Mouse (Mus musculus) kidney, embryonic 14.5 days (tissue): Measurements from ENCODE around the gene Fancg. TPM values are rescaled to one million over a fixed set of nuclear protein-coding genes. Genes with fewer than 3 reads are reported as not detected.

ENCODE experiments used
- ATAC-seq: fragments of 200-750 bp; cut with Nextera tagmentation; 2 replicates; pipeline ENCODE4 v1.8.0; 2017; ENCODE audit warnings: moderate number of reproducible peaks, mild to moderate bottlenecking, moderate TSS enrichment, moderate library complexity; ENCODE audit not compliant: low FRiP score, low TSS enrichment
- H3K27ac ChIP-seq: fragments of 300-500 bp; sonication (generic); 2 replicates; pipeline ENCODE4 v1.5.1; 2014; ENCODE audit warnings: low read depth, mild to moderate bottlenecking, low read length, moderate library complexity, mixed read lengths
- H3K27me3 ChIP-seq: fragments of 300-500 bp; sonication (generic); 2 replicates; pipeline ENCODE4 v1.6.1; 2014; ENCODE audit warnings: mild to moderate bottlenecking, low read length; ENCODE audit not compliant: control insufficient read depth, insufficient read depth
- H3K36me3 ChIP-seq: fragments of 300-500 bp; sonication (generic); 2 replicates; pipeline ENCODE4 v1.6.1; 2014; ENCODE audit warnings: low read length, mixed read lengths; ENCODE audit not compliant: control insufficient read depth, insufficient read depth
- H3K4me1 ChIP-seq: fragments of 300-500 bp; sonication (generic); 2 replicates; pipeline ENCODE4 v1.6.1; 2014; ENCODE audit warnings: low read length, mixed read lengths; ENCODE audit not compliant: control insufficient read depth, insufficient read depth
- H3K4me2 ChIP-seq: fragments of 300-500 bp; sonication (generic); replicated peaks from 2 replicates; pipeline ENCODE4 v1.6.1; 2014; ENCODE audit warnings: low read depth, mild to moderate bottlenecking, low read length
- H3K4me3 ChIP-seq: fragments of 300-500 bp; sonication (generic); 2 replicates; pipeline ENCODE4 v1.5.1; 2014; ENCODE audit warnings: mild to moderate bottlenecking, low read length
- H3K9ac ChIP-seq: fragments of 300-500 bp; sonication (generic); 2 replicates; pipeline ENCODE4 v1.6.1; 2014; ENCODE audit warnings: low read depth, mild to moderate bottlenecking, low read length, moderate library complexity
- H3K9me3 ChIP-seq: fragments of 300-500 bp; sonication (generic); 2 replicates; pipeline ENCODE4 v1.6.1; 2016; ENCODE audit warnings: low read length; ENCODE audit not compliant: control insufficient read depth
- WGBS: fragments of 180-500 bp; shearing (Covaris S2); extraction: QIAGEN DNeasy Blood & Tissue Kit; methylation state at CpG from one replicate; pipeline ENCODE4 v1.1.7; 2014; 5-methylcytosine and 5-hydroxymethylcytosine counted together
- polyA plus RNA-seq: library from polyadenylated mRNA; unstranded; fragments of >200 nt; fragmentation: Nextera tagmentation; extraction: Ambion mirVana; gene quantifications from 2 replicates; pipeline ENCODE4 v1.2.1, GENCODE M21; 2014

Fancg gene
- polyA plus RNA-seq, 1 experiment from 2014 or later, result 16.9 TPM

- WGBS, result under 1% methylated on average over 32 of the region's 33 CpGs
- Histone ChIP-seq H3K4me1 (peaks cover 16% of the 10 kb centered on the region), H3K9me3 (no peaks in the 10 kb centered on the region), H3K4me2 (peak within 1 kb of the TSS; percentile 79), H3K27me3 (no peaks in the 10 kb centered on the region), H3K4me3 (peak within 1 kb of the TSS; percentile 37), H3K36me3 (no peaks in the 10 kb centered on the region), H3K9ac (peak within 1 kb of the TSS; percentile 55), H3K27ac (peak within 1 kb of the TSS; percentile 30; the same call in 1 of the 2 replicates)
- ATAC-seq, result peak; percentile 93
Measured at GRCm38 (mm10) chr4:43045659-43046302, 35.5 kb upstream of the Fancg start, which contains the start of gene Fam214b. Gene Fam214b (minus strand): TSS chr4:43046220.

- peak; percentile 14; the same call in 1 of the 2 replicates for ATAC-seq
- H3K27me3 ChIP-seq, result no peaks in the 10 kb centered on the region
- peak overlapping the region; percentile 79 for H3K4me2 ChIP-seq
- H3K36me3 ChIP-seq, result no peaks in the 10 kb centered on the region
- 0 out of 2 replicates have a peak overlapping the region, but pooled peaks have one; percentile 30 for H3K27ac ChIP-seq
- peak overlapping the region; percentile 37 for H3K4me3 ChIP-seq
- WGBS, result 6% methylated on average over 13 of the region's 13 CpGs
- peaks cover 16% of the 10 kb centered on the region for H3K4me1 ChIP-seq
- H3K9me3 ChIP-seq, result no peaks in the 10 kb centered on the region
- peak overlapping the region; percentile 55 for H3K9ac ChIP-seq
Measured at GRCm38 (mm10) chr4:43045285-43045658, 35.0 kb upstream of the Fancg start.

DNA sequence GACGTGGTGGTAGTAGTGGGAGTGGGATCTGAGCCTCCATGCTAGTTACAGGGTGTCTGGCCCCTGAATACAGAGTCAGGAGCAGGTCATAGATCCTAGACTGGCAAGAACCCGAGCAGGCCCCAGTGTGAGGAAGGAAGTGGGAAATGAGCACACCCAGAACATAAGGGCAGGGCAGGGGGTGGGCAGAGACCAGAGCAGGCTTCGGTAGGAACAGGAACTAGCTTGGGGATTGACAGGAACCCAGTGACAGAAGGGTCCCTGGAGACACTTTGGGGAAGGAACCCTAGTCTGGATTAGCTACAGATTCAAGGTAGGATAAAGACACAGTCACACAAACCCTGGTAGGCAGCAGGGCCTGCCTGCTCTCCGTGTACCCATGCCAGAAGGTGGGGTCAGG lies 34.4 kb upstream of the Fancg start:
- Histone ChIP-seq H3K9me3 (no peaks in the 10 kb centered on the region), H3K4me2 (peak overlapping the region; percentile 79), H3K9ac (no peak overlapping the region), H3K27me3 (no peaks in the 10 kb centered on the region), H3K36me3 (no peaks in the 10 kb centered on the region), H3K4me3 (no peak overlapping the region; the same call in 1 of the 2 replicates), H3K4me1 (peaks cover 16% of the 10 kb centered on the region), H3K27ac (peak overlapping the region; percentile 62; the same call in 1 of the 2 replicates)
- ATAC-seq, result no peak
- 23% methylated on average over 4 of the region's 4 CpGs for WGBS

DNA sequence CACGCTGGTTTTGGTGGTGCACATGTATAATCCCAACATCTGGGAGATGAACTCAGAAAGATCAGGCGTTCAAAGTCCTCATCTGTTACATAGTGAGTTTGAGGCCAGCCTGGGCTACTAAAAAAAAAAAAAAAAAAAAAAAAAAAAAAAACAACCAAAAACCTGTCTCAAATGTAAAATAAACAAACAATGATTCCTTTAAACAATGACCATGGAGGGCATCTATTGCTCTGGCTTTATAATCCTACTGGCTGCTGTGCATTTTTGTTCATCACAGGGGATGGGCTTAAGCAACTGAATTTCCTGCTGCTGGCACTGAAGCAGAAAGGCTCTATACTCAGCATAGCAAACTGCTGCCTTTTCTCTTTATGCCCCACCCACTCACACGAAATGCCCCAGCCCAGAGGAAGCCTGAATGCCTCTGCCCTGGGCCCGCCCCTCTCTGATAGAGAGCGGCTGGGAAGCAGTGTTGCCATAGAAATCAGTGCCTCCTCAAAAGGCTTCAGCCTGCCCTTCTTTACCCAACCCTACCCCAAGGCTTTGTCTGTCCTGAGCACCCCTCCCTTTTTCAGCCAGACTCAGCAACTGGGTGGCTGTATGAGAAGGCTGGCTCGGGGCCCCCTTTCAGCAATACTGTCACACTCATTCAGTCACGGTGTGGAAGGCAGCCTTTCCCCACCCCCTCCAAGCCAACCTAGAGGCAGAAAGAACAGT lies 33.5 kb upstream of the Fancg start:
- ATAC-seq, result peak; percentile 8
- Histone ChIP-seq H3K36me3 (no peaks in the 10 kb centered on the region), H3K4me3 (peak overlapping the region; percentile 14; the same call in 1 of the 2 replicates), H3K27ac (peak overlapping the region; percentile 62), H3K4me2 (peak overlapping the region; percentile 31; the same call in 1 of the 2 replicates), H3K4me1 (peaks cover 20% of the 10 kb centered on the region), H3K27me3 (no peaks in the 10 kb centered on the region), H3K9me3 (no peaks in the 10 kb centered on the region), H3K9ac (0 out of 2 replicates have a peak overlapping the region, but pooled peaks have one; percentile 18)
- WGBS, result 22% methylated on average over 7 of the region's 7 CpGs

- H3K4me3 ChIP-seq, result no peak overlapping the region
- 73% methylated on average over 9 of the region's 9 CpGs for WGBS
- no peak overlapping the region for H3K4me2 ChIP-seq
- H3K9me3 ChIP-seq, result no peaks in the 10 kb centered on the region
- no peaks in the 10 kb centered on the region for H3K27me3 ChIP-seq
- no peak for ATAC-seq
- no peak overlapping the region for H3K9ac ChIP-seq
- peaks cover 22% of the 10 kb centered on the region for H3K4me1 ChIP-seq
- H3K27ac ChIP-seq, result no peak overlapping the region
- H3K36me3 ChIP-seq, result peaks cover 3% of the 10 kb centered on the region; the same call in 1 of the 2 replicates
Measured at GRCm38 (mm10) chr4:43040881-43041547, 30.7 kb upstream of the Fancg start.

GRCm38 (mm10) chr4:43040114-43040572 lies 29.8 kb upstream of the Fancg start:
- peak; percentile 97 for ATAC-seq
- Histone ChIP-seq H3K4me3 (peak overlapping the region; percentile 69), H3K27ac (peak overlapping the region; percentile 55), H3K27me3 (no peaks in the 10 kb centered on the region), H3K9ac (peak overlapping the region; percentile 74), H3K9me3 (no peaks in the 10 kb centered on the region), H3K4me2 (peak overlapping the region; percentile 80), H3K36me3 (peaks cover 6% of the 10 kb centered on the region; the same call in 1 of the 2 replicates), H3K4me1 (peaks cover 22% of the 10 kb centered on the region)
- WGBS, result 1% methylated on average over 23 of the region's 25 CpGs

- Histone ChIP-seq H3K9me3 (no peaks in the 10 kb centered on the region), H3K27ac (peak overlapping the region; percentile 55)
- ATAC-seq, result no peak
Measured at GRCm38 (mm10) chr4:43039609-43040008, 29.3 kb upstream of the Fancg start.

GRCm38 (mm10) chr4:43038567-43039495 lies 28.5 kb upstream of the Fancg start:
- peak overlapping the region; percentile 80 for H3K4me2 ChIP-seq
- 52% methylated on average over 15 of the region's 15 CpGs for WGBS
- peak overlapping the region; percentile 55; the same call in 1 of the 2 replicates for H3K27ac ChIP-seq
- no peaks in the 10 kb centered on the region for H3K9me3 ChIP-seq
- peaks cover 11% of the 10 kb centered on the region; the same call in 1 of the 2 replicates for H3K36me3 ChIP-seq
- no peak for ATAC-seq
- no peaks in the 10 kb centered on the region for H3K27me3 ChIP-seq
- H3K4me1 ChIP-seq, result peaks cover 9% of the 10 kb centered on the region; the same call in 1 of the 2 replicates
- peak overlapping the region; percentile 74 for H3K9ac ChIP-seq
- H3K4me3 ChIP-seq, result peak overlapping the region; percentile 69

More at GRCm38 (mm10) chr4:43039609-43040008, 29.3 kb upstream of the Fancg start:
- H3K4me3 ChIP-seq, result peak overlapping the region; percentile 69
- H3K4me2 ChIP-seq, result peak overlapping the region; percentile 80
- 0% methylated on average over 11 of the region's 11 CpGs for WGBS
- H3K36me3 ChIP-seq, result peaks cover 7% of the 10 kb centered on the region; the same call in 1 of the 2 replicates
- H3K4me1 ChIP-seq, result peaks cover 16% of the 10 kb centered on the region
- peak overlapping the region; percentile 74 for H3K9ac ChIP-seq
- H3K27me3 ChIP-seq, result no peaks in the 10 kb centered on the region
